Mouse (Mus musculus) forebrain, embryonic 16.5 days (tissue): ENCODE data around the gene Ankle1. TPM values are rescaled to one million over a fixed set of nuclear protein-coding genes. Genes with fewer than 3 reads are reported as not detected.
A peak's percentile ranks its signal among the peaks of the same experiment; 100 is the strongest.

ENCODE experiments used
- ATAC-seq: fragments of 200-750 bp; cut with Nextera tagmentation; 2 replicates; pipeline ENCODE4 v1.8.0; 2017; ENCODE audit warnings: mild to moderate bottlenecking, moderate library complexity
- H3K27ac ChIP-seq: fragments of 300-500 bp; sonication (generic); 2 replicates; pipeline ENCODE4 v1.5.1; 2014; ENCODE audit warnings: low read length, control low read depth
- H3K27me3 ChIP-seq: fragments of 300-500 bp; sonication (generic); replicated peaks from 2 replicates; pipeline ENCODE4 v1.6.1; 2014; ENCODE audit warnings: low read length; ENCODE audit not compliant: control insufficient read depth, insufficient read depth
- H3K36me3 ChIP-seq: fragments of 300-500 bp; sonication (generic); 2 replicates; pipeline ENCODE4 v1.6.1; 2014; ENCODE audit not compliant: control insufficient read depth, insufficient read depth
- H3K4me1 ChIP-seq: fragments of 300-500 bp; sonication (generic); replicated peaks from 2 replicates; pipeline ENCODE4 v1.6.1; 2014; ENCODE audit warnings: low read length; ENCODE audit not compliant: control insufficient read depth, insufficient read depth
- H3K4me2 ChIP-seq: fragments of 300-500 bp; sonication (generic); 2 replicates; pipeline ENCODE4 v1.6.1; 2014; ENCODE audit warnings: mild to moderate bottlenecking, low read length, control low read depth
- H3K4me3 ChIP-seq: fragments of 300-500 bp; sonication (generic); replicated peaks from 2 replicates; pipeline ENCODE4 v1.5.1; 2014; ENCODE audit warnings: mild to moderate bottlenecking, low read length, control low read depth
- H3K9ac ChIP-seq: fragments of 300-500 bp; sonication (generic); replicated peaks from 2 replicates; pipeline ENCODE4 v1.6.1; 2014; ENCODE audit warnings: low read depth, low read length, control low read depth
- H3K9me3 ChIP-seq: fragments of 300-500 bp; sonication (generic); 2 replicates; pipeline ENCODE4 v1.6.1; 2016; ENCODE audit warnings: low read length; ENCODE audit not compliant: control insufficient read depth
- WGBS: fragments of 180-500 bp; shearing (Covaris S2); extraction: QIAGEN DNeasy Blood & Tissue Kit; methylation state at CpG from one replicate; pipeline ENCODE4 v1.1.7; 2014; 5-methylcytosine and 5-hydroxymethylcytosine counted together
- polyA plus RNA-seq: library from polyadenylated mRNA; unstranded; fragments of >200 nt; fragmentation: Nextera tagmentation; extraction: Ambion mirVana; gene quantifications from 2 replicates; pipeline ENCODE4 v1.2.1, GENCODE M21; 2015

Gene Ankle1
- polyA plus RNA-seq: 12.3 and 18.9 TPM in 2 replicates

DNA sequence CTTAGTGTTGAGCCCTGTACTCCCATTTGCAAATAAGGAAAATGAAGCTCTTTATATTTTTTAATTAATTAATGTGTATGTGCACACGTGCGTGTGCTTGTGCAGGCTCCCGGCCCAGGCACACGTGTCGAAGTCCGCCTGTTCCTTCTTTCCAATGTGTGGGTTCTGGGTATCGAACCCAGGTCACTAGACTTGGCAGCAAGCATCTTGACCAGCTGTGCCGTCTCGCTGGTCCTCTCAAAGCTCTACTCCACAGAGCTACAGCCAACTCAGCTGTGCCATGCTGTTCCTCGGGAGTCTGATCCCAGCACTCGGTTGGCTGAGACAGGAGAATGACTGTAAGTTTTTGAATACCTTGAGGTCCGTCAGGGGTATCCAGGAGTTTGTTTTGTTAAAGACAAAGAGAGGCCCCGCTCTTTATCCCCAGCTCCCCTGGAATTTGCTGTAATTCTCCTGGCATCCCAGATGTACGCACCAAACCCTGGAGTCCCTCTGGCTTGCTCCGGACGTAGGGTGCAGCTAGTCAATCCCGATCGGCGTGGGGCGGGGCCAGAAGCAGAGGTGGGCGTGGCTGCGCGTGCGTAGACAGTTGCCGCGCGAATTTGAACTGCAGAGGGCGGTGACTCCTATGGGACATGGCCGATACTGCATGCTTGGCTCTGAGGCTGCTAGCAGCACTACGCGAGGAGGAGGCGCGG, at the start of gene Ankle1:
Ankle1 (plus strand) TSS at position 610 of the 698 bp plus-strand sequence.
- Histone ChIP-seq H3K9me3 (no peaks in the 10 kb centered on the region), H3K4me3 (peak within 1 kb of the TSS; percentile 52), H3K9ac (peak within 1 kb of the TSS; percentile 52), H3K36me3 (no peaks in the 10 kb centered on the region), H3K4me2 (peak within 1 kb of the TSS; percentile 90), H3K4me1 (peaks cover 14% of the 10 kb centered on the region), H3K27me3 (no peaks in the 10 kb centered on the region), H3K27ac (no peak within 1 kb of the TSS)
- 15% methylated on average over 33 of the region's 33 CpGs for WGBS
- peak; percentile 91 for ATAC-seq

DNA sequence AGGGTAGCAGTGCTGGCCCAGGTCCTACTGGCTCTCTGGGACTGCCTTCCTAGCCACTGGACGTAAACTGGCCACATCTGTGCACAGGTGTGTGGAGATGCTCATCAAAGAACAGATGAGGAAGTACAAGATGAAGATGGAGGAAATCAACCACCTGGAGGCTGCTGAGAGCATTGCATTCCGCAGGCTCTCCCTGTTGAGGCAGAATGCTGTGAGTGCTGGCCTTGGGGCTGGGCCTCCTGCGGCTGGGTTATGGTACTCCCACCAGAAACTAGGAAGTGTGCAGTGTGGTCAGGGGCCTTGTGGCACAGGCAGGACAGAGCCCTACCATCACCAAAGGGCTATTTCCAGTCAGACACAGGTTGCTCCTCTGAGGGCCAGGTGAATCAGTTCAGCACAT, 47.8 kb upstream of the Ankle1 start:
- Histone ChIP-seq H3K9ac (no peak overlapping the region), H3K27ac (no peak overlapping the region), H3K27me3 (no peaks in the 10 kb centered on the region), H3K4me3 (no peak overlapping the region), H3K4me1 (no peaks in the 10 kb centered on the region), H3K9me3 (no peaks in the 10 kb centered on the region), H3K36me3 (peaks cover 13% of the 10 kb centered on the region), H3K4me2 (no peak overlapping the region)
- no peak for ATAC-seq
- WGBS: 92% methylated on average over 3 of the region's 3 CpGs

DNA sequence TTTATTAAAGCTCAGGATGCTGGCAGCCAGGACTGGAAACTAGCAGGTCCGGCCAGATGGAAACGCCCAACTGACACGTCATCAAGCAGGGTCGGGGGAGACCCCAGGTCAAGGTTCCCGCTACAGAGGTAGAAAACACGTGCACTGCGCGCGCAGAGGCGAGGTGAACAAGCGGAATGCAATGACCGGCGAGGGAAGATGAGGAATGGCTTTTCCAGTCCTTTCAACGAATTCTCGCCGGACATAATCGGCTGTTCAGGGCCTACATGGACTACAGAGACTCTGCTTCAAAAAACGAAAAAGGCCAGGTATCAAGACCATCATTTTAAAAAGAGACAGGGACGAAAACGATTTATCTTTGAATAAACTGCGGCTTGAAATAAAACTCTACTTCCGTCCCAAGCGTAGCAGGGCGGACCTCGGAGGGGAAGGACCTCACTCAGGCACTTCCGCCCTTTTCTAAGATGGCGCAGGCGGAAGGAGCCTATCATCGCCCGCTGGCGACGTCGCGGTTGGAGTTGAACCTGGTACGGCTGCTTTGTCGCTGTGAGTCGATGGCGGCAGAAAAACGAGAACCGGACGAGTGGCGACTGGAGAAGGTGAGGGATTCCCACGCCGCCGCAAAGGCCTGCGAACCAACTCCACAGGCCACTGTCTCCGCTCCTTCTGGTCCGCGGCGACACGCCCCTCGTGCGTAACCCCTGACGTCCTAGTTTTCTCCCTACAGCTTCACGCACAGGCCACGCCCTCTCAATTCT, 38.9 kb upstream of the Ankle1 start, which contains the start of gene Use1:
Use1 (plus strand) TSS at position 78 of the 758 bp plus-strand sequence.
- H3K36me3 ChIP-seq: no peaks in the 10 kb centered on the region

DNA sequence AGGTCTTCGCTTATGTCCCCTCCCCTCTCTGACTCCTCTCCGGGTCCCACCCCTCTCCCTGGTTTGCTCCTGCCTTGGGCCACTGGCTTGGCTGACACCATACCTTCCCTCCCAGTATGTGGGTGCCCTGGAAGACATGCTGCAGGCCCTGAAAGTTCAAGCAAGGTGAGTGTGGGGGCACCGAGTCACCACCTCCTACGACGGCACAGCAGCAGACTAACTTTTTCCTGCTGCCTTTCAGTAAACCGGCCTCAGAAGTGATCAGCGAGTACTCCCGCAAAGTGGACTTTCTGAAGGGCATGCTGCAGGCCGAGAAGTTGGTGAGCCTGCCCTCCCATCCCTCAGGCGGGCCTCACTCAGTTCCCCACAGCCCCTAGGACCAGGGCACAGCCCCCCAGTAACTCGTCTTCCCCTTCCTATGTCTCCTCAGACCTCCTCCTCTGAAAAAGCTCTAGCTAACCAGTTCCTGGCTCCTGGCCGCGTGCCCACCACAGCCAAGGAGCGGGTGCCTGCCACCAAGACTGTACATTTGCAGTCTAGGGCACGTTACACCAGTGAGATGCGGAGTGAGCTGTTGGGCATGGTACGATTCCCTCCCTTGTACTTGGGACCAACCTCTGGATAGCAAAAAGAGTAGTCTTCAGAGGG, 38.2 kb upstream of the Ankle1 start:
- no peaks in the 10 kb centered on the region for H3K9me3 ChIP-seq
- H3K27me3 ChIP-seq: no peaks in the 10 kb centered on the region
- H3K4me1 ChIP-seq: peaks cover 18% of the 10 kb centered on the region
- H3K27ac ChIP-seq: peak overlapping the region; percentile 80
- no peak for ATAC-seq
- WGBS: 51% methylated on average over 17 of the region's 17 CpGs
- H3K36me3 ChIP-seq: no peaks in the 10 kb centered on the region
- peak overlapping the region; percentile 84 for H3K4me2 ChIP-seq
- peak overlapping the region; percentile 57 for H3K9ac ChIP-seq
- H3K4me3 ChIP-seq: peak overlapping the region; percentile 52

More for the DNA sequence above, 38.9 kb upstream of the Ankle1 start, which contains the start of gene Use1:
- Histone ChIP-seq H3K9me3 (no peaks in the 10 kb centered on the region), H3K4me3 (peak within 1 kb of the TSS; percentile 52), H3K4me2 (peak within 1 kb of the TSS; percentile 84), H3K4me1 (peaks cover 18% of the 10 kb centered on the region), H3K27me3 (no peaks in the 10 kb centered on the region), H3K27ac (peak within 1 kb of the TSS; percentile 80), H3K9ac (peak within 1 kb of the TSS; percentile 57)
- under 1% methylated on average over 56 of the region's 56 CpGs for WGBS
- ATAC-seq: peak; percentile 80

DNA sequence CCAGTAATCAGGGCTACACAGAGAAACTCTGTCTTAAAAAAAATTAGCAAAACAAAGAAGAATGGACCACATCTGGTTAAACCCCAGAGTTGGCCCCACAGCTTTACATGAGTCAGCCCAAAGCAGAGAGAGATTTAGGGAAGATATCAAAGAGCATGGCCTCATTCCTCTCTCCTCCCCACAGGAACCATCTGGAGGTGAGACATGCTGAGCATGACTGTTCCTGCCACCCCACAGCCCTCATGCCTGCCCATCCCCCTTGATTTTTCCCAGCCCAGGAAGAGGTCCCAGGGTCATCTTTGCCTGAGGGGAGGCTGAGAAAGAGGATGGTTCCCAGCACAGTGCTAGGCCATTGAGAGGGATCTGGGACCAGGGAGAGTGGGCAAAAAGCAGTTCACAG, 37.4 kb upstream of the Ankle1 start:
- Histone ChIP-seq H3K9ac (no peak overlapping the region), H3K27me3 (no peaks in the 10 kb centered on the region), H3K4me2 (no peak overlapping the region), H3K4me1 (peaks cover 18% of the 10 kb centered on the region), H3K36me3 (no peaks in the 10 kb centered on the region), H3K9me3 (no peaks in the 10 kb centered on the region), H3K4me3 (no peak overlapping the region), H3K27ac (no peak overlapping the region)
- ATAC-seq: no peak

DNA sequence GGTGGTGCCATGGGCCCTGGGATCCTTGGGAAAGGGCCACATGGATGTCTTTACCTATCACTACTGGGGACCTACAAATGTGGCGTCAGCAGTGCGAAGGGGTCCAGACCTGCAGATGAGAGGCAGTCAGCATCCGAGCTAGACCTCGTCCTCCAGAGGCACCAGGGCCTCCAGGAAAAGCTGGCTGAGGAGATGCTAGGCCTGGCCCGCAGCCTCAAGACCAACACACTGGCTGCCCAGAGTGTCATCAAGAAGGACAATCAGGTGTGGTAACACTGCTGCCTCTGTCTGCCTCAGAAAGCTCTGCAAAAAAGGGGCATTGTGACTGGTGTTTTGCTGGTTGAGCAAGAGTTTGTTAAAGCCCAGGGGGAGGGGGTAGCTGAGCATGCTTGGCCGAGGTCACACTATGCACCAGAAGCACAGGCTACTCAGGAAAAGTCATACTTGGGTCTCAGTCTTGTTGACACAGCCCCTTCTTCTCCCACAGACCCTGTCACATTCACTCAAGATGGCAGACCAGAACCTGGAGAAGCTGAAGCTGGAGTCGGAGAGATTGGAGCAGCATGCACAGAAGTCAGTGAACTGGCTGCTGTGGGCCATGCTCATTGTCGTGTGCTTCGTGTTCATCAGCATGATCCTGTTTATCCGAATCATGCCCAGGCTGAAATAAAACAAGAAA, 36.6 kb upstream of the Ankle1 start:
- H3K9me3 ChIP-seq: no peaks in the 10 kb centered on the region
- 93% methylated on average over 10 of the region's 10 CpGs for WGBS
- H3K27me3 ChIP-seq: no peaks in the 10 kb centered on the region
- no peak for ATAC-seq
- H3K9ac ChIP-seq: no peak overlapping the region
- H3K36me3 ChIP-seq: no peaks in the 10 kb centered on the region
- H3K4me1 ChIP-seq: peaks cover 18% of the 10 kb centered on the region
- H3K4me3 ChIP-seq: no peak overlapping the region
- no peak overlapping the region for H3K4me2 ChIP-seq
- H3K27ac ChIP-seq: no peak overlapping the region

DNA sequence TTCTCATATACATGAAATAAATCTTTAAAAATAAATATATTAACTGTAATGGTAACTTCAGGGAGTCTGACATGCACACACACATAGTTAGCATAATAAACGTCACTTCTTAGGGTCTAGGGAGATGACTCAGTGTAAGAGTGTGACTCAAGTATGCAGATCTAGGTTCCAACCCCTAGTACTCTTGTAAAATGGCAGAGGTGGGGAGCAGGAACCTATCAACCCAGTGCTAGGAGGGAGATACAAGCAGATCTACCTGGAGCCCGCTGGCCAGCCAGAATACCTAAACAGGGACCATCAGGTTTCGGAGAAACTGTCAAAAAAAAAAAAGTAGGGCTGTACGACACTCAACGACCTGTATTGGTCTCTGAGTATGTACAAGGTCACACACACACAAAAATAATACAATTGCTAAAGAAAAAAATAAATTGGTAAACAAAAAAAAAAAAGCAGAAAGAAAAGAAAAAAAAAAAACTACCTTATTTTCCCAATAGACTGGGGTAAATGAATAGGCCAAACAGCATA, 35.0 kb upstream of the Ankle1 start:
- H3K4me2 ChIP-seq: peak overlapping the region; percentile 55
- no peaks in the 10 kb centered on the region for H3K9me3 ChIP-seq
- no peaks in the 10 kb centered on the region for H3K36me3 ChIP-seq
- H3K27me3 ChIP-seq: no peaks in the 10 kb centered on the region
- H3K4me3 ChIP-seq: peak overlapping the region; percentile 89
- H3K9ac ChIP-seq: peak overlapping the region; percentile 73
- ATAC-seq: no peak
- WGBS: 19% methylated on average over 5 of the region's 5 CpGs
- H3K4me1 ChIP-seq: peaks cover 23% of the 10 kb centered on the region
- H3K27ac ChIP-seq: peak overlapping the region; percentile 92

DNA sequence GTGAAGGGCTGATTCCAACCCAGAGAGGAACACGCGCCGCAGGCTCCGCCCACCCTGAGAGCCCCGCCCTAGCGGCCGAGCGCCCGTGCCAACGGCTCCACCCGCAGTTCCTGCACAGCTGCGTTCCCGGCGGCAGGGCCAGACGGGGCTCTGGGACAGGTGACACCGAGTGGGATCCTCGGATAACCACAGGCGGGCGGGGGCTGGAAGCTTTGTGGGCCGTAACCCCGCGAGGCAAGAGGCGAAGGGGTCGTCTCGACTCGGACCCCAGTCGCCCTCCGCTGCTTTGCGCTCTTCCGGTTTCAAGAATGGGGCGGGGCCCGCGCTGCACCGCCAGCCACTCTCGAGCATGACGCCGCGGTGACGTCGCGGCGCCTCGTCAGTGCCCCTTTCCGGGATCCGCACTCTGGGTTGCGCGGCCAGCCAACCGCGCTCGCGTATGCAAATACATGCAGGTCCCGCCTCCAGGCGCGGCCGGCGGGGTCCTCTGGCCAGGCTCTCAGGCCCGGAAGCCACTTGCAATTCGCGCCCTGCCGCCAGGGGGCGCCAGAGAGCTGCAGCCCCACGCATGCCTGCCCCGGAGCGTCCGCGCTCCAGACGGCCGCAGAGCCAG, 34.5 kb upstream of the Ankle1 start, which contains the start of gene Ocel1:
Ocel1 (plus strand) TSS at position 63 of the 613 bp plus-strand sequence.
- Histone ChIP-seq H3K36me3 (no peaks in the 10 kb centered on the region), H3K4me2 (peak within 1 kb of the TSS; percentile 55), H3K27ac (peak within 1 kb of the TSS; percentile 92), H3K27me3 (no peaks in the 10 kb centered on the region), H3K4me3 (peak within 1 kb of the TSS; percentile 89), H3K4me1 (peaks cover 25% of the 10 kb centered on the region), H3K9ac (peak within 1 kb of the TSS; percentile 73), H3K9me3 (no peaks in the 10 kb centered on the region)
- WGBS: under 1% methylated on average over 68 of the region's 68 CpGs
- ATAC-seq: peak; percentile 87
